Mouse (Mus musculus): ENCODE results near the gene Trabd. TPM values are rescaled to one million over a fixed set of nuclear protein-coding genes. Genes with fewer than 3 reads are reported as not detected.

Gene Trabd
- polyA plus RNA-seq, 1 experiment from 2014 or later, result 39.3 TPM

GRCm38 (mm10) chr15:89063536-89063935 lies 11.4 kb upstream of the Trabd start:
- Histone ChIP-seq H3K9me3 (no peaks in the 10 kb centered on the region), H3K36me3 (replicated peaks) (0 out of 2 replicates have a peak, but pooled peaks cover 3% of the 10 kb centered on the region), H3K4me1 (peaks cover 21% of the 10 kb centered on the region), H3K9ac (no peak overlapping the region), H3K4me3 (no peak overlapping the region), H3K27ac (no peak overlapping the region), H3K27me3 (replicated peaks) (peaks cover 27% of the 10 kb centered on the region), H3K4me2 (no peak overlapping the region)
- WGBS, result 72% methylated on average over 6 of the region's 6 CpGs
- no peak for ATAC-seq (replicated peaks)

DNA sequence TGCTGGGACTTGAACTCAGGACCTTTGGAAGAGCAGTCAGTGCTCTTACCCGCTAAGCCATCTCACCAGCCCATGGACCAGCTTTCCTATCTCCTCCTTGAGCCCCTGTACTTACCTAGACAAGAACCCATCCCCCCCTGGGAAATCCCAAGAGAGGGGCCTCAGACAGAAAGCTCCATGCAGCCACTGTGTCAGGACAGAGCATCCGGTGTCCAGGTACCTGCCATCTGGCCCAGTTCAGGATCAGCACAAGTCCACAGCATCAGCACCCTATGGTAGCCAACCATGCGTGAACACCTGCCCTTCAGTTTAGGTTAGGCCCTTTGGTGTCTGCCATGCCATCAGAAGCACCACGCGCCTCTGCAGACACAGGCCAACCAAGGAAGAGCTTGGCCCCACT lies 10.0 kb upstream of the Trabd start:
- WGBS, result 94% methylated on average over 5 of the region's 5 CpGs
- peaks cover 27% of the 10 kb centered on the region for H3K27me3 ChIP-seq (replicated peaks)
- H3K9me3 ChIP-seq, result no peaks in the 10 kb centered on the region
- H3K9ac ChIP-seq, result no peak overlapping the region
- H3K27ac ChIP-seq, result no peak overlapping the region
- H3K4me3 ChIP-seq, result no peak overlapping the region
- H3K4me2 ChIP-seq, result no peak overlapping the region
- ATAC-seq (replicated peaks), result no peak
- 0 out of 2 replicates have a peak, but pooled peaks cover 6% of the 10 kb centered on the region for H3K36me3 ChIP-seq (replicated peaks)
- H3K4me1 ChIP-seq, result peaks cover 13% of the 10 kb centered on the region

DNA sequence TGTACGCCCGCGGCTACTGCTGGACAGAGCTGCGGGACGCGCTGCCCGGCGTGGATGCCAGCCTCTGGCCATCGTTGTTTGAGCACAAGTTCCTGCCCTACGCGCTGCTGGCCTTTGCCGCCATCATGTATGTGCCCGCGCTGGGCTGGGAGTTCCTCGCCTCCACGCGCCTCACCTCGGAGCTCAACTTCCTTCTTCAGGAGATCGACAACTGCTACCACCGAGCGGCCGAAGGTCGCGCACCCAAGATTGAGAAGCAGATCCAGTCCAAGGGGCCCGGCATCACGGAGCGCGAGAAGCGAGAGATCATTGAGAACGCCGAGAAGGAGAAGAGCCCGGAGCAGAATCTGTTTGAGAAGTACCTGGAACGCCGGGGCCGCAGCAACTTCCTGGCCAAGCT lies 7.3 kb upstream of the Trabd start:
- Histone ChIP-seq H3K4me3 (no peak overlapping the region), H3K9me3 (no peaks in the 10 kb centered on the region), H3K4me1 (no peaks in the 10 kb centered on the region), H3K4me2 (no peak overlapping the region), H3K9ac (no peak overlapping the region), H3K36me3 (replicated peaks) (peaks cover 6% of the 10 kb centered on the region; the same call in 1 of the 2 replicates), H3K27me3 (replicated peaks) (peaks cover 27% of the 10 kb centered on the region), H3K27ac (no peak overlapping the region)
- 50% methylated on average over 35 of the region's 35 CpGs for WGBS
- no peak for ATAC-seq (replicated peaks)

GRCm38 (mm10) chr15:89068226-89068625 lies 6.7 kb upstream of the Trabd start:
- ATAC-seq (replicated peaks), result no peak
- H3K27ac ChIP-seq, result no peak overlapping the region
- no peaks in the 10 kb centered on the region for H3K9me3 ChIP-seq
- no peak overlapping the region for H3K4me2 ChIP-seq
- peaks cover 6% of the 10 kb centered on the region; the same call in 1 of the 2 replicates for H3K36me3 ChIP-seq (replicated peaks)
- WGBS, result 45% methylated on average over 26 of the region's 26 CpGs
- no peaks in the 10 kb centered on the region for H3K4me1 ChIP-seq
- no peak overlapping the region for H3K4me3 ChIP-seq
- H3K9ac ChIP-seq, result no peak overlapping the region
- H3K27me3 ChIP-seq (replicated peaks), result peaks cover 27% of the 10 kb centered on the region

DNA sequence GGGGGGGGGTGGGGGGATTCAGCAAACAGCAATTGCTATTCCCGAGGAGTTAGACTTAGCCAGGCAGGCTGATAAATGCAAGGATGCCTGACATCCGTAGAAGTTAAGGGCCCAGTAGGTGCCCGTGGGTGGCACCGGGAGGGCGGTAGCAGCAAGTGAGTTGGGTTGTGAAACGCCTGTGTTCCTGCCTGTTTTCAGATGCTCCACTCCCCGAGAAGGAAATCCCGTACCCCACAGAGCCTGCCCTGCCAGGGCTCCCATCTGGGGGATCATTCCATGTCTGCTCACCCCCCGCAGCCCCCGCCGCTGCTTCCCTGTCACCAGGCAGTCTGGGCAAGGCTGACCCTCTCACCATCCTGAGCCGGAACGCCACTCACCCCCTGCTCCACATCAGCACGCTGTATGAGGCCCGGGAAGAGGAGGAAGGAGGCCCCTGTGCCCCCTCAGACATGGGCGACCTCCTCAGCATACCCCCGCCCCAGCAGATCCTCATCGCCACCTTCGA lies 5.5 kb upstream of the Trabd start:
- peaks cover 6% of the 10 kb centered on the region; the same call in 1 of the 2 replicates for H3K36me3 ChIP-seq (replicated peaks)
- no peak overlapping the region for H3K9ac ChIP-seq
- H3K4me3 ChIP-seq, result no peak overlapping the region
- WGBS, result 86% methylated on average over 19 of the region's 19 CpGs
- H3K27ac ChIP-seq, result no peak overlapping the region
- no peak overlapping the region for H3K4me2 ChIP-seq
- peaks cover 27% of the 10 kb centered on the region for H3K27me3 ChIP-seq (replicated peaks)
- no peaks in the 10 kb centered on the region for H3K9me3 ChIP-seq
- H3K4me1 ChIP-seq, result peaks cover under 1% of the 10 kb centered on the region; the same call in 1 of the 2 replicates
- ATAC-seq (replicated peaks), result no peak

- no peak overlapping the region for H3K4me3 ChIP-seq
- peaks cover 12% of the 10 kb centered on the region for H3K4me1 ChIP-seq
- H3K36me3 ChIP-seq (replicated peaks), result peaks cover 6% of the 10 kb centered on the region; the same call in 1 of the 2 replicates
- H3K27ac ChIP-seq, result no peak overlapping the region
- H3K9ac ChIP-seq, result no peak overlapping the region
- H3K9me3 ChIP-seq, result no peaks in the 10 kb centered on the region
- 77% methylated on average over 24 of the region's 24 CpGs for WGBS
- peaks cover 25% of the 10 kb centered on the region for H3K27me3 ChIP-seq (replicated peaks)
- H3K4me2 ChIP-seq, result no peak overlapping the region
- no peak for ATAC-seq (replicated peaks)
Observed at GRCm38 (mm10) chr15:89070606-89071005, 4.3 kb upstream of the Trabd start.

DNA sequence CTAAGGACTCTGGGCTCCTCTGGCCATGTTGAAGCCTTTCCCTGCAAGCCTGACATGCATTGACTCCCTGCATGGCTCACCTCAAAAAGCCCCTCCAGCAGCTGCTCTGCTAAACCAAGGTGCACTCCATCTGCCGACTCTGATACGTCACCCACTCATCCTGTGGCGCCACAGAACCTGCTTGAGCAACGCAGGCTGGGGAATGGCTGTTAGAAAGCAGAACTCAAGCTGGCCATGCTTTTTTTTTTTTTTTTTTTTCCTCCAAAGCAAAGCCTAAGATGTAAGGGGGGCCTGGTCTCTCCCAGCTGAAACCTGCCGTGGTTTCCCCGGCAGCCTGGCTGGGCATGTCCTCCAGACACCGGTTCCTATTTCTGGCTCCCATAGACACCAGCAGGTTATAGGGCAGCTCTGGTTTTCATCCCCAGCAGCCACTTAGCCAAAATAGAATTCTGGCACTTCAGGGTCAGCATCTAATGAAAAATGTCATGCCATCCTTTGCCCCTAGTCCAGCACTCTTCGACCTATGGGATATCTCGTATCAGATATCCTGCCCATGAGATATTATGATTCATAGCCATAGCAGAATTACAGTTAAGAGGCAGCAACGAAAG lies 826 bp upstream of the Trabd start:
- H3K27me3 ChIP-seq (replicated peaks), result no peaks in the 10 kb centered on the region; the same call in 1 of the 2 replicates
- no peak for ATAC-seq (replicated peaks)
- no peaks in the 10 kb centered on the region for H3K9me3 ChIP-seq
- H3K4me3 ChIP-seq, result no peak overlapping the region
- WGBS, result 86% methylated on average over 10 of the region's 10 CpGs
- peaks cover 4% of the 10 kb centered on the region; the same call in 1 of the 2 replicates for H3K36me3 ChIP-seq (replicated peaks)
- peak overlapping the region; percentile 90 for H3K27ac ChIP-seq
- H3K4me2 ChIP-seq, result 0 out of 2 replicates have a peak overlapping the region, but pooled peaks have one; percentile 88
- peak overlapping the region; percentile 91; the same call in 1 of the 2 replicates for H3K9ac ChIP-seq
- peaks cover 37% of the 10 kb centered on the region for H3K4me1 ChIP-seq

DNA sequence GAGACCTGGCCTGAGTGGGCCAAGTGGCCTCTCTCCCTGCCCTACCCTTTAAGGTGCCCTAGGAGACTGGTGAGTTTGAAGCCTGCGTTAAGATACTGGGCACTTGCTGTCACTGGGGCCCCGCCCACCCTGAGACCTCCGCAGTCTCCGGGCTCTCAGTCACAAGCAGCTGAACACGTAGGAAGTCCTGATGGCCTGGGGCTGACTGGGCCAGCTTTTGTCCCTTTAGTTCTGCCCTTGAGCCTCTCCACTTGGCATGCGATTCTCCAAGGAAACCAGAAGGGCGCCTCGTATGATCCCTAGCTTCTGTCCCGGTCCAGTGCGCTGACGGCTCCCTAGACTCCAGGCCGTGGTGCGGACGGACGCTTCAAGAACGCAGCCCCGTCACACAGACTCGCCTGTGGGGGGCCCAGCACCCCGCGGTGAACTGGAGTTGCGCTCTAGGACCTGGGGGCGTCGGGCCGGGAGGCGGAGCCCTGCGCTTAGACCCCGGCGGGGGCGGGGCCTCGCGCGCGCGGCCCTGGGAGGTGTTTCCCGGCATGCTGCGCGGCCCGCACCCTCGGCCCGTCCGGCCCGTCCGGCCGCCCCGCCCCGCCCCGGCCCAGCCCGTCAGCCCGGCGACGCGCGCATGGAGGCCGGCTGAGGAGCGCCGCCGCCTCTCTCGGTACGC lies 689 bp downstream of the Trabd start:
- WGBS, result under 1% methylated on average over 49 of the region's 59 CpGs
- H3K9ac ChIP-seq, result peak overlapping the region; percentile 91
- H3K27ac ChIP-seq, result peak overlapping the region; percentile 90
- H3K4me2 ChIP-seq, result peak overlapping the region; percentile 88
- H3K9me3 ChIP-seq, result no peaks in the 10 kb centered on the region
- peaks cover 2% of the 10 kb centered on the region; the same call in 1 of the 2 replicates for H3K36me3 ChIP-seq (replicated peaks)
- no peaks in the 10 kb centered on the region for H3K27me3 ChIP-seq (replicated peaks)
- peak; percentile 87 for ATAC-seq (replicated peaks)
- peak overlapping the region; percentile 78 for H3K4me3 ChIP-seq
- H3K4me1 ChIP-seq, result peaks cover 37% of the 10 kb centered on the region

- Histone ChIP-seq H3K36me3 (replicated peaks) (0 out of 2 replicates have a peak, but pooled peaks cover 2% of the 10 kb centered on the region), H3K9me3 (no peaks in the 10 kb centered on the region), H3K9ac (peak overlapping the region; percentile 91), H3K27ac (peak overlapping the region; percentile 90), H3K4me1 (peaks cover 37% of the 10 kb centered on the region), H3K4me2 (peak overlapping the region; percentile 88), H3K27me3 (replicated peaks) (no peaks in the 10 kb centered on the region), H3K4me3 (peak overlapping the region; percentile 78)
- ATAC-seq (replicated peaks), result peak; percentile 71; the same call in 1 of the 2 replicates
- WGBS, result under 1% methylated on average over 36 of the region's 39 CpGs
Observed at GRCm38 (mm10) chr15:89076156-89076731, 1.3 kb downstream of the Trabd start.

- Histone ChIP-seq H3K4me3 (no peak overlapping the region), H3K36me3 (replicated peaks) (peaks cover 11% of the 10 kb centered on the region; the same call in 1 of the 2 replicates), H3K9ac (no peak overlapping the region), H3K9me3 (no peaks in the 10 kb centered on the region), H3K4me1 (peaks cover 37% of the 10 kb centered on the region), H3K27me3 (replicated peaks) (no peaks in the 10 kb centered on the region), H3K27ac (no peak overlapping the region), H3K4me2 (0 out of 2 replicates have a peak overlapping the region, but pooled peaks have one; percentile 10)
- no peak for ATAC-seq (replicated peaks)
- WGBS, result 77% methylated on average over 9 of the region's 9 CpGs
Observed at GRCm38 (mm10) chr15:89078208-89078836, 3.4 kb downstream of the Trabd start.

- Histone ChIP-seq H3K27me3 (replicated peaks) (no peaks in the 10 kb centered on the region), H3K9me3 (no peaks in the 10 kb centered on the region), H3K27ac (no peak overlapping the region), H3K9ac (no peak overlapping the region), H3K36me3 (replicated peaks) (peaks cover 37% of the 10 kb centered on the region), H3K4me1 (peaks cover 10% of the 10 kb centered on the region), H3K4me3 (no peak overlapping the region), H3K4me2 (no peak overlapping the region)
- 93% methylated on average over 1 of the region's 1 CpGs for WGBS
- ATAC-seq (replicated peaks), result no peak
Observed at GRCm38 (mm10) chr15:89083906-89084305, 9.0 kb downstream of the Trabd start.

DNA sequence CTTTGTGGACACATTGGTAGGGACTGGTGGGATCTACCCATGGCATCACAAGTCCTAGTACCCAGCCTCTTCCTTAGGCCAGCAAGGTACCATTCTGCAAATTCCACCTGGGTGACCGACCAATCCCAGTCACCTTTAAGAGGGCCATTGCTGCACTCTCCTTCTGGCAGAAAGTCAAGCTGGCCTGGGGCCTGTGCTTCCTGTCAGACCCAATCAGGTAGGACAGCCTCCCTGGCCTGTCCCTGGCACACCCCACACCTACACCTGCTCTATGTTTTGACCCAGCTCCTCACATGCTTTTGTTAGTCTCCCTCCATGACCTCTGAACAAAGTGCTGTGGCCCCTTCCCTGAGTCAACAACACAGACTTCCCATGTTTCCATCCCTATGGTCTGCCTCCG lies 9.9 kb downstream of the Trabd start:
- Histone ChIP-seq H3K27ac (no peak overlapping the region), H3K9ac (no peak overlapping the region), H3K4me2 (no peak overlapping the region), H3K9me3 (no peaks in the 10 kb centered on the region), H3K4me3 (no peak overlapping the region), H3K27me3 (replicated peaks) (no peaks in the 10 kb centered on the region), H3K36me3 (replicated peaks) (peaks cover 36% of the 10 kb centered on the region), H3K4me1 (peaks cover 12% of the 10 kb centered on the region)
- no peak for ATAC-seq (replicated peaks)
- WGBS, result 94% methylated on average over 2 of the region's 2 CpGs

Measured in midbrain, embryonic 15.5 days (tissue).